Mouse (Mus musculus): ENCODE data around the gene Vcam1. TPM values are rescaled to one million over a fixed set of nuclear protein-coding genes. Genes with fewer than 3 reads are reported as not detected.

The Vcam1 gene
- polyA plus RNA-seq, 1 experiment from 2014 or later: 117 TPM

- Histone ChIP-seq H3K36me3 (ENCODE audit: control insufficient read depth, insufficient read depth, low read length) (no peaks in the 10 kb centered on the region), H3K27me3 (ENCODE audit: control insufficient read depth, insufficient read depth, low read depth, low read length) (no peaks in the 10 kb centered on the region), H3K4me3 (ENCODE audit: low read length) (no peak overlapping the region), H3K9ac (ENCODE audit: low read length) (no peak overlapping the region), H3K9me3 (ENCODE audit: control insufficient read depth, low read length) (peaks cover 6% of the 10 kb centered on the region), H3K4me1 (replicated peaks; ENCODE audit: control insufficient read depth, insufficient read depth, low read length) (no peaks in the 10 kb centered on the region), H3K4me2 (ENCODE audit: low read depth, low read length) (no peak overlapping the region), H3K27ac (ENCODE audit: low read length) (no peak overlapping the region)
- 36% methylated on average over 4 of the region's 4 CpGs for WGBS
- peak; percentile 31; the same call in 1 of the 2 replicates for ATAC-seq (ENCODE audit: low read depth)
Observed at GRCm38 (mm10) chr3:116085962-116086361, 43.5 kb downstream of the Vcam1 start.

- WGBS: 34% methylated on average over 7 of the region's 7 CpGs
- H3K9ac ChIP-seq (ENCODE audit: low read length): no peak overlapping the region
- peaks cover 2% of the 10 kb centered on the region; the same call in 1 of the 2 replicates for H3K4me1 ChIP-seq (replicated peaks; ENCODE audit: control insufficient read depth, insufficient read depth, low read length)
- peak overlapping the region; percentile 72 for H3K27ac ChIP-seq (ENCODE audit: low read length)
- no peaks in the 10 kb centered on the region for H3K36me3 ChIP-seq (ENCODE audit: control insufficient read depth, insufficient read depth, low read length)
- H3K4me3 ChIP-seq (ENCODE audit: low read length): no peak overlapping the region
- 0 out of 2 replicates have a peak overlapping the region, but pooled peaks have one; percentile 20 for H3K4me2 ChIP-seq (ENCODE audit: low read depth, low read length)
- ATAC-seq (ENCODE audit: low read depth): peak; percentile 62; the same call in 1 of the 2 replicates
- no peaks in the 10 kb centered on the region for H3K27me3 ChIP-seq (ENCODE audit: control insufficient read depth, insufficient read depth, low read depth, low read length)
- H3K9me3 ChIP-seq (ENCODE audit: control insufficient read depth, low read length): no peaks in the 10 kb centered on the region
Observed at GRCm38 (mm10) chr3:116080939-116081676, 48.4 kb downstream of the Vcam1 start.

DNA sequence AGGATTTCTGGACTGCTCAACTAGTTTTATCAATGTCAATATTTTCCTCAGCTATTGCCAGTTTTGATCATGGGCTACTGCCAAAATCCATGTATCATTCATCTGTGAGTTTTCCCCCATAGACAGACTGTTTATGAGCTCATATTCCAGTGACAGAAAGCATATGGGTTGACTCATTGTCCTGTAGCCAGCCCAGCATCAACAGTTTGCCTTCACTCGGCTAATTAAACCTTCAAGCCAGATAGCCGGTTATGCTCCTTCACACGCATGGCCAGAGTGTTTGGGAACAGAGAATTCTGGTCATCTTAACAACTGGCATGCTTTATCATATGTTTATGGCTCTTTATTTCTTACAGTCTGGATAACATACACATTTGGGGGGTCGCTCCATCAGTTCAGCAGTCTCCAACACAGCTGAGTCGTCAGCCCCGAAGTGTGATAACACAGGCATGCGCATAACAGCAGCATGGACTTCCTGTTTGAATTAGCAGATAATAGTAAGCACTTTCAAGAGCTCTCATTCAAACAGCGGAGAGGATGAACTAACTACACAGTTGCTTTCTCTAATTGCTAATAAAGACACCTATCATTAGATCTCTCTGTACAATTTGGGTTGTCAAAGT, 49.2 kb downstream of the Vcam1 start:
- H3K9ac ChIP-seq (ENCODE audit: low read length): no peak overlapping the region
- 0 out of 2 replicates have a peak overlapping the region, but pooled peaks have one; percentile 22 for H3K4me2 ChIP-seq (ENCODE audit: low read depth, low read length)
- peaks cover 2% of the 10 kb centered on the region; the same call in 1 of the 2 replicates for H3K4me1 ChIP-seq (replicated peaks; ENCODE audit: control insufficient read depth, insufficient read depth, low read length)
- no peak overlapping the region for H3K4me3 ChIP-seq (ENCODE audit: low read length)
- H3K27me3 ChIP-seq (ENCODE audit: control insufficient read depth, insufficient read depth, low read depth, low read length): no peaks in the 10 kb centered on the region
- no peaks in the 10 kb centered on the region for H3K36me3 ChIP-seq (ENCODE audit: control insufficient read depth, insufficient read depth, low read length)
- 20% methylated on average over 8 of the region's 8 CpGs for WGBS
- ATAC-seq (ENCODE audit: low read depth): peak; percentile 91
- peak overlapping the region; percentile 72 for H3K27ac ChIP-seq (ENCODE audit: low read length)
- H3K9me3 ChIP-seq (ENCODE audit: control insufficient read depth, low read length): no peaks in the 10 kb centered on the region

- Histone ChIP-seq H3K27ac (ENCODE audit: low read length) (no peak overlapping the region), H3K36me3 (ENCODE audit: control insufficient read depth, insufficient read depth, low read length) (no peaks in the 10 kb centered on the region), H3K4me2 (ENCODE audit: low read depth, low read length) (no peak overlapping the region), H3K9me3 (ENCODE audit: control insufficient read depth, low read length) (no peaks in the 10 kb centered on the region), H3K4me1 (replicated peaks; ENCODE audit: control insufficient read depth, insufficient read depth, low read length) (peaks cover 2% of the 10 kb centered on the region; the same call in 1 of the 2 replicates), H3K4me3 (ENCODE audit: low read length) (no peak overlapping the region), H3K27me3 (ENCODE audit: control insufficient read depth, insufficient read depth, low read depth, low read length) (no peaks in the 10 kb centered on the region), H3K9ac (ENCODE audit: low read length) (no peak overlapping the region)
- 44% methylated on average over 4 of the region's 4 CpGs for WGBS
- ATAC-seq (ENCODE audit: low read depth): no peak
Observed at GRCm38 (mm10) chr3:116078490-116078889, 51.0 kb downstream of the Vcam1 start.

DNA sequence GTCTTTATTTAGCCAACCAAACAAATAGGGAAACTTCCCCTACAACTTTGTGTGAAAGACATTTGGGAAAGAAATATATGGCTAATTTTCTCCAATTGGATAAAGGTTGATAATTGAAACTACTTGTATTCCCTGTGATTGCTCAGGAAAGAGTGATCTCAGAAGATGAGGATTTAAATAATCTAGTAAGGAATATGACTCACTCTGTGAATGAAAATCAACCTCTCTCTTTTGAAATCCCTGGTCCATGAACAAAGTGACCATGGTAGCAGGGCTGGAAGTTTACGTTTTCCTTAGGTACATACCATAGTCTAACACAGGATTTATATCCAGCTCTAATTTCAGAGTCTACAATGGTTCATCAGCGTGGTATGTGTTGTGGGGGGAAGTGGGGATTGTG, 52.7 kb downstream of the Vcam1 start:
- Histone ChIP-seq H3K9ac (ENCODE audit: low read length) (no peak overlapping the region), H3K36me3 (ENCODE audit: control insufficient read depth, insufficient read depth, low read length) (no peaks in the 10 kb centered on the region), H3K27me3 (ENCODE audit: control insufficient read depth, insufficient read depth, low read depth, low read length) (no peaks in the 10 kb centered on the region), H3K9me3 (ENCODE audit: control insufficient read depth, low read length) (no peaks in the 10 kb centered on the region), H3K27ac (ENCODE audit: low read length) (no peak overlapping the region), H3K4me3 (ENCODE audit: low read length) (no peak overlapping the region), H3K4me2 (ENCODE audit: low read depth, low read length) (no peak overlapping the region), H3K4me1 (replicated peaks; ENCODE audit: control insufficient read depth, insufficient read depth, low read length) (peaks cover 4% of the 10 kb centered on the region; the same call in 1 of the 2 replicates)
- WGBS: 79% methylated on average over 2 of the region's 2 CpGs
- ATAC-seq (ENCODE audit: low read depth): no peak

GRCm38 (mm10) chr3:116072584-116072983, 56.9 kb downstream of the Vcam1 start:
- WGBS: 44% methylated on average over 2 of the region's 2 CpGs
- Histone ChIP-seq H3K4me3 (ENCODE audit: low read length) (no peak overlapping the region), H3K4me1 (replicated peaks; ENCODE audit: control insufficient read depth, insufficient read depth, low read length) (0 out of 2 replicates have a peak, but pooled peaks cover 2% of the 10 kb centered on the region), H3K36me3 (ENCODE audit: control insufficient read depth, insufficient read depth, low read length) (no peaks in the 10 kb centered on the region), H3K9me3 (ENCODE audit: control insufficient read depth, low read length) (no peaks in the 10 kb centered on the region), H3K27ac (ENCODE audit: low read length) (no peak overlapping the region), H3K4me2 (ENCODE audit: low read depth, low read length) (no peak overlapping the region), H3K9ac (ENCODE audit: low read length) (no peak overlapping the region), H3K27me3 (ENCODE audit: control insufficient read depth, insufficient read depth, low read depth, low read length) (no peaks in the 10 kb centered on the region)
- peak; percentile 81 for ATAC-seq (ENCODE audit: low read depth)

GRCm38 (mm10) chr3:116062141-116062540, 67.3 kb downstream of the Vcam1 start:
- Histone ChIP-seq H3K36me3 (ENCODE audit: control insufficient read depth, insufficient read depth, low read length) (no peaks in the 10 kb centered on the region), H3K27me3 (ENCODE audit: control insufficient read depth, insufficient read depth, low read depth, low read length) (no peaks in the 10 kb centered on the region), H3K4me2 (ENCODE audit: low read depth, low read length) (no peak overlapping the region), H3K27ac (ENCODE audit: low read length) (no peak overlapping the region), H3K4me1 (replicated peaks; ENCODE audit: control insufficient read depth, insufficient read depth, low read length) (no peaks in the 10 kb centered on the region), H3K9me3 (ENCODE audit: control insufficient read depth, low read length) (no peaks in the 10 kb centered on the region), H3K4me3 (ENCODE audit: low read length) (no peak overlapping the region), H3K9ac (ENCODE audit: low read length) (no peak overlapping the region)
- no peak for ATAC-seq (ENCODE audit: low read depth)
- WGBS: 92% methylated on average over 2 of the region's 2 CpGs

DNA sequence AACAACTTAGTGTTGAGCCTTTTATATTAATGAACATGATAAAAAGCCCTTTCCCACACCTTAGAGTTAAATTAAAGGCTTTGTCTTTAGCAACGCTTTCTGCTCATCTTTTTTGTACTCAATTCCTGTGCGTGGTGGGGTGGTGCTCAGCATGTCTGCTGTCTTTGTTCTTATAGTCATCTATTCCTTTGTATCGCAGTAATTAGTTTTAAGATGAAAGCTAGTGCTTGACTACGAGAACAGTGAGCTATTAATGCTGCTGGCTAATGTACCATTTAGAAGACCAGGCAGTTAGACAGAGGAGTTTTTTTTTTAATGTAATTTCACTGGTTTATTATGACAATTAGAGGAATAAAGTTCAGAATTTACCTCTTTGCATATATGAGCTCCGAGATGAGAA, 69.2 kb downstream of the Vcam1 start:
- Histone ChIP-seq H3K9me3 (ENCODE audit: control insufficient read depth, low read length) (no peaks in the 10 kb centered on the region), H3K4me3 (ENCODE audit: low read length) (no peak overlapping the region), H3K27me3 (ENCODE audit: control insufficient read depth, insufficient read depth, low read depth, low read length) (no peaks in the 10 kb centered on the region), H3K4me2 (ENCODE audit: low read depth, low read length) (no peak overlapping the region), H3K4me1 (replicated peaks; ENCODE audit: control insufficient read depth, insufficient read depth, low read length) (no peaks in the 10 kb centered on the region), H3K36me3 (ENCODE audit: control insufficient read depth, insufficient read depth, low read length) (no peaks in the 10 kb centered on the region), H3K9ac (ENCODE audit: low read length) (no peak overlapping the region), H3K27ac (ENCODE audit: low read length) (no peak overlapping the region)
- WGBS: 79% methylated on average over 5 of the region's 5 CpGs
- no peak for ATAC-seq (ENCODE audit: low read depth)

Measured in lung, embryonic 16.5 days (tissue).